Mouse (Mus musculus): ENCODE results near the gene Prex1. TPM values are rescaled to one million over a fixed set of nuclear protein-coding genes. Genes with fewer than 3 reads are reported as not detected.

Gene Prex1
- polyA plus RNA-seq, 1 experiment from 2014 or later: 26.6 TPM

DNA sequence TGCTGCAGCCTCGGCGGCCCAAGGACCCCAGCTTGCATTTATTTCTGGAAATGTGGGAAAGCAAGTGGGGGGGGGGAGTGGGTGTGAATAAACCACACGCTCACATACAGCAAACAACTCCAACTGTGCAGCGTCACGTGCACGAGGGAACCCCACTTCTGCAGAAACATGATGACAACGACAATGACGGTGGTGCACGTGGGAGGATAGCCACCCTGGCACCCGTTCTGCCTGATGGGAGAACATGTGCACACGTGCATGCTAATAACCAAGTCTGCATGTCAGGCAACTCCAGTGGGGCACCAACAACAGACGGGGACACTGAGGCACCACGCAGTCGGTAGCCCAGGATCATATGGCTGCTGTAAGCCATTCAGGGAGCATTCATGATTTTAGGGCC is 37.1 kb downstream of the Prex1 start:
- DNase-seq (ENCODE audit: low spot score): no peak
- no peaks in the 10 kb centered on the region for H3K9me3 ChIP-seq (ENCODE audit: control insufficient read depth, low read length)
- H3K4me1 ChIP-seq (ENCODE audit: control insufficient read depth, insufficient read depth, low read length): peaks cover 18% of the 10 kb centered on the region
- no peak overlapping the region for H3K9ac ChIP-seq (ENCODE audit: low read depth, low read length)
- H3K4me3 ChIP-seq (ENCODE audit: low read depth, low read length): no peak overlapping the region
- no peaks in the 10 kb centered on the region for H3K36me3 ChIP-seq (ENCODE audit: control insufficient read depth, insufficient read depth, low read length)
- no peak overlapping the region for H3K4me2 ChIP-seq (ENCODE audit: low read depth, low read length)
- no peak overlapping the region for H3K27ac ChIP-seq (replicated peaks; ENCODE audit: low read depth, low read length)
- no peaks in the 10 kb centered on the region for H3K27me3 ChIP-seq (replicated peaks; ENCODE audit: control insufficient read depth, insufficient read depth, low read length)
- WGBS: 55% methylated on average over 14 of the region's 14 CpGs
- no peak for ATAC-seq (ENCODE audit: low read depth)

DNA sequence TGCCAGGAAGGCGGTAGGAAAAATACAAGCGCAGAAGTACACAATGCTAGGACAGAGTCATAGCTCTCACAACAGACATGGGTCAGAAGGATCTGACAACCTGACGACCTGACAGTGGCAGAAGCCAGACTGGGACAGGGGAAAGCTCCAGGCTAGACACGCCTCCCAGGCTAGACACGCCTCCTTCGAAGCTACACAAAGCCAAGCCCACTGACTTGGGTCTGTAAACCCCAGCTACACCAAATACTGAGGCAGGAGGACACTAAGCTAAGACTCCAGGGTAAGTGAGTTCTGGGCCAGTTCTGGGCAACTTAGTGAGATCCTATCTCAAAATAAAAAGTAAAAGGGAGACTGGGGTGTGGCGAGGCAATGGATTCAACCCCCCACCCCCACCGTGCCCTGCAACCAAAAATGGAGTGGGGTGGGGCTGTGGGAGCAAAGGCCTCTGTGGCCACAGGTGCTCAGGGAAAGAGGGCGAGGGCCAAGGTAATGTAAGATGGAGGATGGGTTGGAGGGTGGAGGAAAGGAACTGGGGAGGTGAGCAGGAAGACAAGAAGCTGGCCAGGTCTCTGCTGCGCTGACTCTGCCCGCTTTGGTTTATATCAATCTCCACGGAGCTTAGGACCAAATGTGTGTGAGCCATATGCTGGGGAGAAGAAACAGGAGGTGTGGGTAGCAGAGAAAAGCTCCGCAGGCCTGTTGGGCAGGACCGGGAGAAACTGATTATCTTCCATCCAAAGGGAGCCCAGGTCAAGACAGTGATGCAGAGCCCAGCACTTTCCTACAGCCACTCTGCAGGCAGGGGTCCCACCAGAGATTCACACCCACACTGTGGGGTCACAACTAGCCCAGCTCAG is 37.8 kb downstream of the Prex1 start:
- no peak overlapping the region for H3K4me2 ChIP-seq (ENCODE audit: low read depth, low read length)
- no peak overlapping the region for H3K27ac ChIP-seq (replicated peaks; ENCODE audit: low read depth, low read length)
- ATAC-seq (ENCODE audit: low read depth) (no peak), DNase-seq (ENCODE audit: low spot score) (no peak)
- 0 out of 2 replicates have a peak overlapping the region, but pooled peaks have one; percentile 25 for H3K9ac ChIP-seq (ENCODE audit: low read depth, low read length)
- no peak overlapping the region for H3K4me3 ChIP-seq (ENCODE audit: low read depth, low read length)
- WGBS: 40% methylated on average over 14 of the region's 14 CpGs
- no peaks in the 10 kb centered on the region for H3K9me3 ChIP-seq (ENCODE audit: control insufficient read depth, low read length)
- H3K4me1 ChIP-seq (ENCODE audit: control insufficient read depth, insufficient read depth, low read length): peaks cover 25% of the 10 kb centered on the region
- H3K36me3 ChIP-seq (ENCODE audit: control insufficient read depth, insufficient read depth, low read length): no peaks in the 10 kb centered on the region
- no peaks in the 10 kb centered on the region for H3K27me3 ChIP-seq (replicated peaks; ENCODE audit: control insufficient read depth, insufficient read depth, low read length)

DNA sequence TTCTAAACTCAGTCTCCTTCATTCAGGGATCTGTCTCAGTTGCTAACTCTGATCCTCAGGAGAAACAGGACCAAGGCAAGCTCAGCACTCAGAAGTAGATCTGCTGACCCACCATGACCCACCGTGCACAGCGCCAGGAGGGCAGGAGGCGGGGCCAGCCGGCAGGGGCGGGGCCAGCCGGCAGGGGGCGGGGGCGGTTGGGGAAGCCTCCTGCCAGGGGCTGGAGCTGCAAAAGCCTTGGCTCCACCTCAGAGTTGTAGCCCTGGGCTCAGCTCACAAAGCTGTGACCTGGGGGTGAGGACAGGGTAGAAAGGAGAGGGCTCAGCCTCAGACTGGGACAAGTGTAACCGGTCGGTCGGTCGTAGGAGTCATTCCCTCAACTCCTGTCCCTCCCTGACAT is 38.9 kb downstream of the Prex1 start:
- Histone ChIP-seq H3K9me3 (ENCODE audit: control insufficient read depth, low read length) (no peaks in the 10 kb centered on the region), H3K36me3 (ENCODE audit: control insufficient read depth, insufficient read depth, low read length) (no peaks in the 10 kb centered on the region), H3K4me1 (ENCODE audit: control insufficient read depth, insufficient read depth, low read length) (peaks cover 25% of the 10 kb centered on the region), H3K4me3 (ENCODE audit: low read depth, low read length) (no peak overlapping the region), H3K27me3 (replicated peaks; ENCODE audit: control insufficient read depth, insufficient read depth, low read length) (no peaks in the 10 kb centered on the region), H3K27ac (replicated peaks; ENCODE audit: low read depth, low read length) (no peak overlapping the region), H3K9ac (ENCODE audit: low read depth, low read length) (no peak overlapping the region), H3K4me2 (ENCODE audit: low read depth, low read length) (no peak overlapping the region)
- 0 out of 2 replicates have a peak, but pooled peaks have one; percentile 5 for ATAC-seq (ENCODE audit: low read depth)
- WGBS: 28% methylated on average over 4 of the region's 12 CpGs
- no peak for DNase-seq (ENCODE audit: low spot score)

DNA sequence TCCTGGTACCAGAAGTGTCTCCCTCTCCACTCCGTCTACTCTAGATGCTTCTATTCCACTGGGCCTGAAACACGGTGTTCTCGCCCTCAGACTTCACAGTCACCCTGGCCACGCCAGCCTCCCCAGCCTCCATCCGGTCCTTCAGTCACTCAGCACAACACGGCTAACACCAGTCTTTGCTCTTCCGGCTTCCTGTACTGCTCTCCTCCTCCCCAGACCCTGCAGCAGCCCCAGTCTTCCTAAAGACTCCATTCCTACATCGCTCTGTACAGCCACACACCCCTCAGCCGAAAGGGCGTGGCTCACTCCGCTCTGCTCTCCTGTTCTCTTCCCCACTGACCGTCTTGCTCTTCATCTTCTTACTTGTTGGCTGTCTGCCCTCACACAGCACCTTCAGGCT is 39.7 kb downstream of the Prex1 start:
- Histone ChIP-seq H3K4me2 (ENCODE audit: low read depth, low read length) (no peak overlapping the region), H3K27ac (replicated peaks; ENCODE audit: low read depth, low read length) (no peak overlapping the region), H3K27me3 (replicated peaks; ENCODE audit: control insufficient read depth, insufficient read depth, low read length) (no peaks in the 10 kb centered on the region), H3K4me1 (ENCODE audit: control insufficient read depth, insufficient read depth, low read length) (peaks cover 22% of the 10 kb centered on the region), H3K9me3 (ENCODE audit: control insufficient read depth, low read length) (no peaks in the 10 kb centered on the region), H3K9ac (ENCODE audit: low read depth, low read length) (no peak overlapping the region), H3K4me3 (ENCODE audit: low read depth, low read length) (no peak overlapping the region), H3K36me3 (ENCODE audit: control insufficient read depth, insufficient read depth, low read length) (no peaks in the 10 kb centered on the region)
- ATAC-seq (ENCODE audit: low read depth) (no peak), DNase-seq (ENCODE audit: low spot score) (no peak)
- 81% methylated on average over 12 of the region's 12 CpGs for WGBS

DNA sequence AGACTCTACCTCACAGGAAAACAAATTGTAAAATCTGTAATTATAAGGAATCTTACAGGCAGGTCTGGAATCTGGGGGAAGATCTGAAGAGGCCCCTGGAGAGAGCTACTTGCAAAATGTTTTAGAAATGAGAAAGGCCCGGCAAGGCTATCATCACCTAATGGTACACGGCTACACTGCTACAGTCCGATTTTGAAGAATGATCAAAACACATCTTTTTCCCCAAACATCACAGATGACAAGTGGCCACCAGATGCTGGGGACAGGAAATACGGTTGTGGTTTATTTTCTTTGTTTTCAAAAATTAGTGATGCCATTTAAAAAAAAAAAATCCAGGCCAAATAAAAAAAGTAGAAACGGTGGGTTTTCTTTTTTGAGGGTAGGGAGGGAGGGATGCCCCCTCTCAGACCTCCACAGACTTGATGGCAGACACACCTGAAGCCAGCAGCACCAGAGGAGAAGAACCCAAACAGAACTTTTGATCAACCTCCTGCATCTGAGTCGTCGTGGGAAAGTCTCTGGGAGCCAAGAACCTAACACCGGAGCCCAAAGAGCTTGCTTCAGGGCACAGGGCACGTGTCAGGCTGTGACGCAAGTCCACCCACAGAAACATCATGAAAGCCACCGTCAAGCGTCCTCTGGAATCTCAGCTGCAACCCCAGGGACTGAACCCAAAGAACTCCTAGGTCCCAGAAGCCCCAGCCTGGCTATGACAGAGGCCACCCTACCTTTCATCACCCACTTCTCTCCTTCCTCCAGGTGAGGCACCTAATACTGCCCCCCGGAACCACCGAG is 41.3 kb downstream of the Prex1 start:
- H3K36me3 ChIP-seq (ENCODE audit: control insufficient read depth, insufficient read depth, low read length): no peaks in the 10 kb centered on the region
- no peak for DNase-seq (ENCODE audit: low spot score)
- no peak overlapping the region for H3K4me3 ChIP-seq (ENCODE audit: low read depth, low read length)
- no peaks in the 10 kb centered on the region for H3K9me3 ChIP-seq (ENCODE audit: control insufficient read depth, low read length)
- H3K4me2 ChIP-seq (ENCODE audit: low read depth, low read length): no peak overlapping the region
- H3K4me1 ChIP-seq (ENCODE audit: control insufficient read depth, insufficient read depth, low read length): peaks cover 31% of the 10 kb centered on the region
- no peak for ATAC-seq (ENCODE audit: low read depth)
- 56% methylated on average over 14 of the region's 14 CpGs for WGBS
- no peaks in the 10 kb centered on the region for H3K27me3 ChIP-seq (replicated peaks; ENCODE audit: control insufficient read depth, insufficient read depth, low read length)
- no peak overlapping the region for H3K27ac ChIP-seq (replicated peaks; ENCODE audit: low read depth, low read length)
- H3K9ac ChIP-seq (ENCODE audit: low read depth, low read length): no peak overlapping the region

DNA sequence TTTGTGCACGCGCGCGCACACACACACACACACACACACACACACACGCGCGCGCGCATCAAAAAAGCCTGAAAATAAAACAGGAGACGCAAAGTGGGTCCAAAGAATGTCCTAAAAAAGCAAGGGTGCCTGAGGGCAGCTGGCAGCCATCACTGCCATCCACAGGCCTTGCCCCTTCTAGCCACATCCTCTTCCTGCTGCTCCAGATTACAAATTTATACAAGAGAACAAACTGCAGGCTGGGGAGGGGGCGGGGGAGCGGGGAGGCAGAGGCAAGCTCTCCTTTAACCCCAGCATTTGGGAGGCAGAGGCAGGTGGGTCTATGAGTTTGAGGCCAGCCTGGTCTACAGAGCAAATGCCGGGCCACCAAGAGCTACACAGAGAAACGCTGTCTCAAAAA is 42.0 kb downstream of the Prex1 start:
- ATAC-seq (ENCODE audit: low read depth): no peak
- Histone ChIP-seq H3K4me3 (ENCODE audit: low read depth, low read length) (no peak overlapping the region), H3K4me1 (ENCODE audit: control insufficient read depth, insufficient read depth, low read length) (peaks cover 23% of the 10 kb centered on the region), H3K36me3 (ENCODE audit: control insufficient read depth, insufficient read depth, low read length) (no peaks in the 10 kb centered on the region), H3K27ac (replicated peaks; ENCODE audit: low read depth, low read length) (no peak overlapping the region), H3K9me3 (ENCODE audit: control insufficient read depth, low read length) (no peaks in the 10 kb centered on the region), H3K27me3 (replicated peaks; ENCODE audit: control insufficient read depth, insufficient read depth, low read length) (no peaks in the 10 kb centered on the region), H3K4me2 (ENCODE audit: low read depth, low read length) (no peak overlapping the region), H3K9ac (ENCODE audit: low read depth, low read length) (no peak overlapping the region)
- 88% methylated on average over 14 of the region's 14 CpGs for WGBS
- DNase-seq (ENCODE audit: low spot score): no peak

DNA sequence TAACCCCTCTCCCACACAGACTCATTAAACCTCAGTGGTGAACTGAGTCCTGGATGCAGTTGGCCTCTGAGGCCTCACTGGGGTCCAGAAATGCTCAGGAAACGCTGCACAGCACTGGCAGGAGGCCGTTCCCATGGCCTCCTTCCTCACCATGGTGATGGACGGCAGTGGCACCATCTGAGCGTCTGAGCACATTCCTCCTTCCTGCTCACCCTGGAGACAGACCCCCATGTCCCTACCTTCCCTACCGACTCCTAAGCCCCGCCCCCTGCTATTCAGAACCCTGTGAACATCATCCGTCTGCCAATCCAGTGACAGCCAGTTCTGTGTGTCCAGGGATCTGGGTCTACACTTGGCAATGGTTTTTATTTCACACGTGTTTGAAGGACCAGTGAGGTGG is 42.6 kb downstream of the Prex1 start:
- H3K4me2 ChIP-seq (ENCODE audit: low read depth, low read length): no peak overlapping the region
- no peak overlapping the region for H3K9ac ChIP-seq (ENCODE audit: low read depth, low read length)
- H3K27ac ChIP-seq (replicated peaks; ENCODE audit: low read depth, low read length): no peak overlapping the region
- DNase-seq (ENCODE audit: low spot score): no peak
- peak; percentile 71; the same call in 1 of the 2 replicates for ATAC-seq (ENCODE audit: low read depth)
- 21% methylated on average over 8 of the region's 8 CpGs for WGBS
- H3K27me3 ChIP-seq (replicated peaks; ENCODE audit: control insufficient read depth, insufficient read depth, low read length): no peaks in the 10 kb centered on the region
- H3K36me3 ChIP-seq (ENCODE audit: control insufficient read depth, insufficient read depth, low read length): no peaks in the 10 kb centered on the region
- H3K9me3 ChIP-seq (ENCODE audit: control insufficient read depth, low read length): no peaks in the 10 kb centered on the region
- no peak overlapping the region for H3K4me3 ChIP-seq (ENCODE audit: low read depth, low read length)
- peaks cover 22% of the 10 kb centered on the region for H3K4me1 ChIP-seq (ENCODE audit: control insufficient read depth, insufficient read depth, low read length)

DNA sequence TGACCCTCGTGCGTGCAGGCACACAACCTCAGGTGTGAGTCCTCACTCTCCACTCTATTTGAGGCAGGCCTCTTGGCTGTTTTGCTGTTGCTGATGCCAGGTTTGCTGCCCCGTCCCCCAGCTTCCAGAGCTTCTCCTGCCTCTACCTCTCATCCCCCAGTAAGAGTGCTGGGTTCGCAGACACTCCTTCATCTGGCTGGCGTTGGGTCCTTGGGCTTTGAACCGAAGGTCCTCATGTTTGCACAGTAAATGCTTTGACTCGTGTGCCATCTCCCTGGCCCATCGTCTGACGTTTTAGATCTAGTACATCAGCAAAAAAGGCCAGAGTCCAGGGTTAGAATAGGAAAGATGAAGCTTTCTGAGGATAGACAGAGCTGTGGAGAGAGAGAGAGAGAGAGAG is 43.7 kb downstream of the Prex1 start:
- DNase-seq (ENCODE audit: low spot score) (no peak), ATAC-seq (ENCODE audit: low read depth) (no peak)
- H3K9me3 ChIP-seq (ENCODE audit: control insufficient read depth, low read length): no peaks in the 10 kb centered on the region
- 83% methylated on average over 9 of the region's 9 CpGs for WGBS
- no peak overlapping the region for H3K9ac ChIP-seq (ENCODE audit: low read depth, low read length)
- no peak overlapping the region for H3K4me3 ChIP-seq (ENCODE audit: low read depth, low read length)
- H3K27me3 ChIP-seq (replicated peaks; ENCODE audit: control insufficient read depth, insufficient read depth, low read length): no peaks in the 10 kb centered on the region
- no peak overlapping the region for H3K4me2 ChIP-seq (ENCODE audit: low read depth, low read length)
- H3K4me1 ChIP-seq (ENCODE audit: control insufficient read depth, insufficient read depth, low read length): peaks cover 22% of the 10 kb centered on the region
- no peaks in the 10 kb centered on the region for H3K36me3 ChIP-seq (ENCODE audit: control insufficient read depth, insufficient read depth, low read length)
- no peak overlapping the region for H3K27ac ChIP-seq (replicated peaks; ENCODE audit: low read depth, low read length)
